Mouse (Mus musculus) urinary bladder, postnatal 25 days (tissue): ENCODE measurements around the gene Dennd1a.
A peak's percentile ranks its signal among the peaks of the same experiment; 100 is the strongest.
"Not testable (repeated sequence)": the region's sequence is repeated elsewhere in the genome, so short reads cannot be mapped to it uniquely, and the experiment has no call there.

Experiments
- DNase-seq: peaks from one replicate; pipeline ENCODE4 v3.0.0; 2022; ENCODE audit warnings: low spot score

Gene Dennd1a

DNA sequence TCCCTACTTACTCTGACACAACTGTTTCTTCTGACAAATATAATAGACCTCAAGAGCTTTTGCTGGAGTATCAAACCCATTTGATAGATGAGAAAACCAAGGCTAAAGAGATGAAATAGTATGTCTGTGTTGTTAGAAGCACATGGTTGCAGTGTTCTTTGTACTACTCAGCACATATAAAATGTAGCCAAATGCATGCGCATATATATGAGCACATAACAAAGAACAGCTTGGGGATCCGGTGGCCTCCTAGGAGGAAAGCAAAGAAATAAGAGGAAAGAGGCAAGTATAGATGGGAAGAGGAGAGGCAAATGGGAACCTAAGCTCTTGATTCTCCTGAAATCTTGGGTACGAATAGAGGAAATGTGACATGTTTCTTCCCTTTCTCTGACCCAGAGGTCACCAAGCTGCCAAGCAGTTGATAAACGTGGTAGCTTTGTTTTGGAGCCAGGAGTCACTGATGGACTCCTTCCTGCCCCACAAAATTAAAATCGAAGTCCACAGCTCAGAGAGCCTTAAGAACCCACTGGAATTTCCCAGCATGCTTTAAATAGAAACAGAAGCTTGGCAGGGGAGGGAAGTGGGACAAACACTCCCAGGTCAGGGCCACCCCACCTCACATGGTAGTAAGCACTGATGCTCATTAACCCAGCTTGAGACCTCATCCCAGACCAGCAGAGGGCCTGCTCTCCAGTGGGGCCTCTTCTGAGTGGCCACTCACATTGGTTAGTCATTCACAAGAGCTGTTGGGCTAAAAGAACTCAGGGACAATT lies 317.3 kb downstream of the Dennd1a start:
- no peak for DNase-seq

GRCm38 (mm10) chr2:37964534-37964933 lies 322.7 kb downstream of the Dennd1a start:
- DNase-seq, result no peak

DNA sequence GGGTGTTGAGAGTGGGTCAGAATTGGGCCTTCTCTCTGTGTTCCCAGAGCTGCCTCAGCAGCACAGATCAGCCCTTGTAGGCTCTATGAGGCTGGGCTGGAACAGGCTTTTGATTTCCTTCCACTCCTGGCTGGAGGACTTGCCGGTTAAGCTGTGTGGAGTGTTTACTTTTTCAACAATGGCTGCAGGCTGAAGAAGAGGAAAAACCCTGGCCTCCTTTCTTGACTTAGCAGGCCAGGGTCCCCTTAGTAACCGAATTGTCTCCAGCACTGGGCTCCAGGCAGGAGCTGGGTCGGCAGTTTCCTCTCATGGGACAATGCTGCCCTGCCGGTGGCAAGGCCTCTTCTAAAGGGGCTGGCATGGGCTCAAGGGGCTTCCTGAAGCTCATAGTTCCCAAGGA lies 323.8 kb downstream of the Dennd1a start:
- no peak for DNase-seq

DNA sequence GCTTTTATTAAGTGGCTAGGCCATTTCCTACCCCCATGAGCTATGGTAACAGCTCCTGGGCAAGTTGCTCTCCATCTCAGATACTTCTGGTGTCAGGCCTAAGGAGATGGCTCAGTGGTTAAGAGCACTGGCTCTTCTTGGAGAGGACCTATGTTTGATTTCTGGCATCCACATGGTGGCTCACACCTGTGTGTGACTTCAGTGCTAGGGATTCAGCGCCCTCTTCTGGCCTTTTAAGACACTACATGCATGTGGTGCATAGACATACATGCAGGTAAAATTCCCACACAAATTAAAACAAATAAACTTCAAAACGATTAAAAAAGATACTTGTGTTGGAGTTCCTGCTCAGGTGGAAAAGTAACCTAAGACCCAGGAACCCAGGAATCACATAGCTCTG lies 338.8 kb downstream of the Dennd1a start:
- no peak for DNase-seq

GRCm38 (mm10) chr2:37945598-37946336 lies 341.4 kb downstream of the Dennd1a start:
- DNase-seq, result no peak

GRCm38 (mm10) chr2:37942906-37943305 lies 344.3 kb downstream of the Dennd1a start:
- DNase-seq, result no peak

DNA sequence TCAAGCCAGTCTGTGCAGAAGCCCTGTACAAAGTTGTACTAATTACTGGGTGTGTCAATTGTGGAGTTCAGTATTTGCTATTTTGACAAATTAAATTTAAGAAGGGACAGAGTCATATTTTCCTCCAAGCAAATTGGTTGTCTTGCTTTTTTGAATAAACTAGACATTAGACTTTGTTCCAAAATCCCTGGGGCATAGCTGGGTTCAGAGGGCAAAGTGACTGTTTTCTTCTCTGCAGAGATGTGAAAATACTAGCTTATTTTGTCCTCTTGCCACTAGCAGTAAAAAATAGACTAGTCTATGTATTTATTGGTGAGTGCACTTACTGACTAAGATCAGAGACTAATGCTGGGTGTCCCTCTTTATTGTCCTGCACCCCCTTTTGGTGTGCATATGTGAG lies 345.4 kb downstream of the Dennd1a start:
- DNase-seq, result no peak

GRCm38 (mm10) chr2:37940845-37941361 lies 346.3 kb downstream of the Dennd1a start:
- no peak for DNase-seq

GRCm38 (mm10) chr2:37939997-37940396 lies 347.2 kb downstream of the Dennd1a start:
- DNase-seq, result no peak

DNA sequence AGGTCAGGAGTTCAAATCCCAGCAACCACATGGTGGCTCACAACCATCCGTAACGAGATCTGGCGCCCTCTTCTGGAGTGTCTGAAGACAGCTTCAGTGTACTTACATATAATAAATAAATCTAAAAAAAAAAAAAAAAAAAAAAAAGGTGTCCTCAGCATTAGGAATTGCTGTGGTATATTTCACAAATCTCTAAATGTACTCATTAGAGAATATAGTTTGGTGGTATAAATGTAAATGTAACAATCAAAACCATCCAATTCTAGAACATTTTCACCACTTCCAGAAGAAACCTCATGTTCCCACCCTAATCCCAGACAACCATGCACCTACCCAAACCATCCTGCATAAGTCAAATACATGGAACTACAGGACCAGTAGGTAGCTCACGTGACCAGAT lies 350.3 kb downstream of the Dennd1a start:
- DNase-seq, result not testable (repeated sequence)

DNA sequence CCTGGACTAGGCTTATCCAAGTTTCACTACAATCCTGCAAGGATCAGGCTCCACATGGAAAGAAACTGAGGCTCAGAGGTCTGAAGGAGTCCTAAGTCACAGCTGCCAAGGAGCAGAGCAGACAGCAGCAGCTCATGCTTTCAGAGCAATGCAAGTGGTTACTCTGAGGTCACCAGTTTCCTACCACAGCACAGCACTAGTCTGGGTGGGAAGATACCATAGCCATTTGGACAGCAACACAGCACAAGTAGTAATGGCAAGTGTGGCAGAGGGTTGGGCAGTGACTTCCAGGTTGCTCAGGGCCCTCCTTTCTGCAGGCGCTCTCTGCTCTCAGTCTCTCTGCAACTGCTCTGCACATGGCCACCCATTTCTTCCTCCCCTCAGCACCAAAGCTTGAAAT lies 354.9 kb downstream of the Dennd1a start:
- no peak for DNase-seq

- no peak for DNase-seq
Observed at GRCm38 (mm10) chr2:37931018-37931930, 355.9 kb downstream of the Dennd1a start.

DNA sequence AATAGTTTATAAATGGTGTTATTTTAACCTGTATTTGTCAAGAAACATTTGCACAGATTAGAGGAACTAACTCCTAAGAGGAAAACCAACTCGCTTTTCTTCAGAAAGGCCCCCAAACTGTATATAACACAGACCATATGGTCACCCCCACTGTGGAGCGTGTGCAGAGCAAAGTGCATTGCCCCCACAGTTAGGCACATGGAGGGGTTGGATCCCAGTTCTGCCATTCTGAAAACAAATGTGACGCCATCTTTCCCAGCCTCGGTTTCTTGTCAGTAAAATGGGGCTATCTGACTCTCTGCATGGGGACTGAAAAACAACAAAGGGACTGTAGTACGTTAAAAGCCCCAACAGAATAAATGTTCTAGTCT lies 361.1 kb downstream of the Dennd1a start:
- no peak for DNase-seq

GRCm38 (mm10) chr2:37925413-37926132 lies 361.6 kb downstream of the Dennd1a start:
- peak; percentile 33 for DNase-seq

- no peak for DNase-seq
Observed at GRCm38 (mm10) chr2:37908721-37909506, 378.3 kb downstream of the Dennd1a start.

DNA sequence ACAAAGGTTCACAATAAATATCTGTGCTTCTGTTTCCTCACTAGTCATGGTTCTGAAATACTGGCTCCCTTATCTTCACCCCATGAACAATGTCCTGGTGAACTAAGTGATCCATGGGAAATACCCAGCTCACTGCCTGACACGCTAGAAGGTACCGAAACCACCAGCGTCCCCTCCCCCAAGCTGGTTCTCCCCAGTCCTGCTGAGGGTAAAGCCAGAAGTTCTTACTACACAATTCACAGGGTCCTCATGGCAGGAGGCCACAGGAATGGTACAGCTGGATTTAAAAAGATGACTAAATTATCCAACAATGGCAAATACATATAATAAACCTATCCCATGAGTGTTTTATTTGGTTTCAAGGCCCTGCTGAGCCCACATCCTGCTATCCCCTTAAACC lies 378.9 kb downstream of the Dennd1a start:
- no peak for DNase-seq

- no peak for DNase-seq
Observed at GRCm38 (mm10) chr2:37906261-37906660, 380.9 kb downstream of the Dennd1a start.

- DNase-seq, result no peak
Observed at GRCm38 (mm10) chr2:37903286-37903685, 383.9 kb downstream of the Dennd1a start.

DNA sequence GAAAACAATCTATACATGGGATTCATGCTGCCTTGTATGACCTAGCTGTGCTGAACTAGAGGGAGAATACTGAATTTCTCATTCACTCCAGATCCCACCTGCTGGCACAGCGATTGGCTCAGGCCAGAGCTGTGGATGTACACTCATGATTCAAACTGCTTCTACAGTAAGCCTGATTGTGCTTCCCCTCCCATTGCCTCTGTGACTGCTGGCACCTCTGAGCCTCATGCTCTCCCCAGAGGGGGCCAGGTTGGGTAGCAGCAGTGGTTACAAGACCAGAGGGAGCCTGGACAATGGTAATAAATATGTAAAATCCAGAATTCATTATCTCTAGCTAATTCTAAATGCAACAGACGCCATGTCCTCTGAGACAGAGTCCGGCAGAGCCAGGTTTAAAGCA lies 404.0 kb downstream of the Dennd1a start:
- no peak for DNase-seq

GRCm38 (mm10) chr2:37881262-37881913 lies 405.8 kb downstream of the Dennd1a start:
- DNase-seq, result no peak
